Mouse (Mus musculus) testis, adult 2 months (tissue): Measurements from ENCODE around the gene Art5.

Source experiments
- CTCF ChIP-seq: fragments of 200-500 bp; IDR thresholded peaks from 2 replicates; pipeline ENCODE4 v1.5.1; 2012; ENCODE audit warnings: low read depth, mild to moderate bottlenecking, inconsistent platforms, low read length, moderate library complexity; ENCODE audit not compliant: control insufficient read depth, insufficient read depth, insufficient replicate concordance
- POLR2A ChIP-seq: fragments of 200-500 bp; IDR thresholded peaks from 2 replicates; pipeline ENCODE4 v1.6.1; 2012; ENCODE audit warnings: low read depth, mild to moderate bottlenecking, inconsistent platforms, low read length, moderate library complexity; ENCODE audit not compliant: control insufficient read depth

GRCm38 (mm10) chr7:102078517-102078916 lies 30.8 kb downstream of the Art5 start:
- TF ChIP-seq CTCF (no peak), POLR2A (no peak)
